Mouse (Mus musculus): ENCODE results near the gene Nup214. TPM values are rescaled to one million over a fixed set of nuclear protein-coding genes. Genes with fewer than 3 reads are reported as not detected.

Nup214 gene
- total and polyA plus RNA-seq, 3 experiments = 18.5 to 28.6 (median 27.5) TPM

DNA sequence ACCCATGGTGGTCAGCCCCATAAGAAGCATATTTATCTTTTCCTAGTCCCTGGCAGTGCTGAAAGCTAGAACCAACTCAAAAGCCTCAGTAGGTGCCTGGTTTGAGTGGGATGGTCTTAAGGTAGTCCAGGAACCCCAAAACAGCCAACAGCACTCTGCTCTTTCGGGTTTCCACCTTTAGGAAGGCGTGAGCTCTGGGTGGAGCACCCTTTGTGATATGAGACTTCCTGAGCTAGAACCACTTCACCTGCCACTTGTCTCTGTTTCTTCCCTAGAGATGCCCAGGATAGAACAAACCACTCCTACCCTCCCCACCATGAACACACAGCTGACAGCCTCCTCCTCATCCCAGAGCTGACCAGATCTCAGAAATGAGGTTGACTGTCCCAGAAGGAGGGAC, 83.1 kb downstream of the Nup214 start:
- intact Hi-C loops (cut with DNase I) = no loop called here
- Histone ChIP-seq H3K4me3 (no peak overlapping the region), H3K4me1 (ENCODE audit: control insufficient read depth, insufficient read depth, low read length) (peaks cover 3% of the 10 kb centered on the region; the same call in 1 of the 2 replicates), H3K27me3 (ENCODE audit: control insufficient read depth, insufficient read depth, low read length) (no peaks in the 10 kb centered on the region), H3K79me2 (replicated peaks; ENCODE audit: control insufficient read depth, insufficient read depth, low read length) (no peaks in the 10 kb centered on the region), H3K9ac (ENCODE audit: low read depth, low read length) (no peak overlapping the region), H3K27ac (no peak overlapping the region), H3K36me3 (ENCODE audit: control insufficient read depth, insufficient read depth, low read length) (no peaks in the 10 kb centered on the region)
- TF ChIP-seq EP300 (IDR thresholded peaks at IDR 0.05; ENCODE audit: insufficient read depth, low read depth, low read length) = no peak
- no peak for TF ChIP-seq POLR2A (IDR thresholded peaks at IDR 0.05; ENCODE audit: insufficient read depth, low read depth, low read length)
- TF ChIP-seq CTCF (IDR thresholded peaks at IDR 0.05) = no peak
- DNase-seq = no peak
- WGBS = 85% methylated on average over 2 of the region's 2 CpGs

DNA sequence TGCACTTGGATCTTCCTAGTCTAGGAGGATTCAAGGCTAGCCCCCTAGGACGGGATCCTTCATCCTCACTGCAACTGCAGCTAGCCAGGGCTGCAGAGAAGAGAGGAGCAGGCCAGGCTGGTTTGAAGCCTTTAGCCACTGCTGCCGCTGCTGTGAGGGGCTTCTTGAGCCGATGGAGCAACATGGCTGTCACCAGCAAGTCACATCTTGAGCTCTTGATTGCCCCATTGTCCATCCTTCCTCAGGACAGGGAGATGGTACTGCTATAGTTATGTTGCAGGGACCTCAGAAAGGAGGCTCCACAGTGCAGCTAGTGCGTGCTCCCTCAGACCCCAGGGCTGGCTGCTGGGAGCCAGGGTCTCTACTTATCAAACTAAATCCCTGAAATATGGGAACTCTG, 83.6 kb downstream of the Nup214 start:
- TF ChIP-seq POLR2A (IDR thresholded peaks at IDR 0.05; ENCODE audit: insufficient read depth, low read depth, low read length) (no peak), EP300 (IDR thresholded peaks at IDR 0.05; ENCODE audit: insufficient read depth, low read depth, low read length) (no peak), CTCF (IDR thresholded peaks at IDR 0.05) (no peak)
- H3K27ac ChIP-seq = no peak overlapping the region
- no peaks in the 10 kb centered on the region for H3K36me3 ChIP-seq (ENCODE audit: control insufficient read depth, insufficient read depth, low read length)
- H3K79me2 ChIP-seq (replicated peaks; ENCODE audit: control insufficient read depth, insufficient read depth, low read length) = no peaks in the 10 kb centered on the region
- H3K27me3 ChIP-seq (ENCODE audit: control insufficient read depth, insufficient read depth, low read length) = no peaks in the 10 kb centered on the region
- H3K4me1 ChIP-seq (ENCODE audit: control insufficient read depth, insufficient read depth, low read length) = peaks cover 3% of the 10 kb centered on the region; the same call in 1 of the 2 replicates
- H3K9ac ChIP-seq (ENCODE audit: low read depth, low read length) = no peak overlapping the region
- intact Hi-C loops (cut with DNase I) = no loop called here
- WGBS = 82% methylated on average over 4 of the region's 4 CpGs
- no peak for DNase-seq
- no peak overlapping the region for H3K4me3 ChIP-seq

DNA sequence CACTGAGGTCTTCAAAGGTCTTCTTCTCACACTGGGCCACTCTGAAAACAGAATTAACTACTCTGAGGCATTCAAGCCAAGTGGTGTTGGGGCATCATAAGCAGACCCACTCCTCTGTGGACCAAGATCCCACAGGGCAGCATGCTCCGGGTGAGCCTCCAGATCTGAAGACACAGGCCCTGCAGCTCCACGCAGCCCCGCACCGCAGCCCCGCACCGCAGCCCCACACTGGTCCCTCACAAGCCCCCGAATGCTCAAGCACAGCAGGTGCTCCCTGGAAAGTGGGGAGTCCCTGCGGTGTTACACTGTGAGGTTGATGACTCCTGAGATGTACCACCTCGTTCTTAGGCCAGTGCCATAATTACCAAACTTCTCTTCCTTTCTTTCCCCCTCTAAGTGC, 84.0 kb downstream of the Nup214 start:
- Histone ChIP-seq H3K79me2 (replicated peaks; ENCODE audit: control insufficient read depth, insufficient read depth, low read length) (no peaks in the 10 kb centered on the region), H3K4me1 (ENCODE audit: control insufficient read depth, insufficient read depth, low read length) (peaks cover 7% of the 10 kb centered on the region; the same call in 1 of the 2 replicates), H3K4me3 (no peak overlapping the region), H3K9ac (ENCODE audit: low read depth, low read length) (no peak overlapping the region), H3K27ac (no peak overlapping the region), H3K27me3 (ENCODE audit: control insufficient read depth, insufficient read depth, low read length) (no peaks in the 10 kb centered on the region), H3K36me3 (ENCODE audit: control insufficient read depth, insufficient read depth, low read length) (no peaks in the 10 kb centered on the region)
- TF ChIP-seq POLR2A (IDR thresholded peaks at IDR 0.05; ENCODE audit: insufficient read depth, low read depth, low read length) = no peak
- no peak for TF ChIP-seq EP300 (IDR thresholded peaks at IDR 0.05; ENCODE audit: insufficient read depth, low read depth, low read length)
- TF ChIP-seq CTCF (IDR thresholded peaks at IDR 0.05) = no peak
- DNase-seq = no peak
- intact Hi-C loops (cut with DNase I) = no loop called here
- WGBS = 88% methylated on average over 9 of the region's 9 CpGs

DNA sequence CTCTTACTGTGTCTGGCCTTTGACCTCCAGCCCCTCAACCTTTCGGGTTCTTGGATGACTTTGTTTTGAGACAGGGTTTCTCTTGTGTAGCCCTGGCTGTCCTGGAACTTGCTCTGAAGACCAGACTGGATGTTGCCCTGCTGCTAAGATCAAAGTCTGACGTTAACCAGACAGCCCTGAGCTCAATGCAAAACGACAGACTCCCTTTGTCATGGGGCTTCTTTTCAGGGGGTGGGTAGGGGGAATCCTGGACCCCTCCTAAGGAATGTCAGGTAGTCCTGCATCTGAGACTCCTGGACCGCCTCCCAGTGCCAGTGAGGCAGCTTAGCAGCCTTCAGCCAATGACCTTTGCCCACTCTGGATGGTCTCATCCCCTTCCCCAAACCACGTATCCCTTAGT, 84.5 kb downstream of the Nup214 start:
- intact Hi-C loops (cut with DNase I) = no loop called here
- no peak for DNase-seq
- Histone ChIP-seq H3K36me3 (ENCODE audit: control insufficient read depth, insufficient read depth, low read length) (no peaks in the 10 kb centered on the region), H3K79me2 (replicated peaks; ENCODE audit: control insufficient read depth, insufficient read depth, low read length) (no peaks in the 10 kb centered on the region), H3K4me3 (no peak overlapping the region), H3K27me3 (ENCODE audit: control insufficient read depth, insufficient read depth, low read length) (no peaks in the 10 kb centered on the region), H3K27ac (no peak overlapping the region), H3K9ac (ENCODE audit: low read depth, low read length) (no peak overlapping the region), H3K4me1 (ENCODE audit: control insufficient read depth, insufficient read depth, low read length) (peaks cover 8% of the 10 kb centered on the region; the same call in 1 of the 2 replicates)
- 64% methylated on average over 5 of the region's 5 CpGs for WGBS
- TF ChIP-seq EP300 (IDR thresholded peaks at IDR 0.05; ENCODE audit: insufficient read depth, low read depth, low read length) (no peak), POLR2A (IDR thresholded peaks at IDR 0.05; ENCODE audit: insufficient read depth, low read depth, low read length) (no peak), CTCF (IDR thresholded peaks at IDR 0.05) (no peak)

DNA sequence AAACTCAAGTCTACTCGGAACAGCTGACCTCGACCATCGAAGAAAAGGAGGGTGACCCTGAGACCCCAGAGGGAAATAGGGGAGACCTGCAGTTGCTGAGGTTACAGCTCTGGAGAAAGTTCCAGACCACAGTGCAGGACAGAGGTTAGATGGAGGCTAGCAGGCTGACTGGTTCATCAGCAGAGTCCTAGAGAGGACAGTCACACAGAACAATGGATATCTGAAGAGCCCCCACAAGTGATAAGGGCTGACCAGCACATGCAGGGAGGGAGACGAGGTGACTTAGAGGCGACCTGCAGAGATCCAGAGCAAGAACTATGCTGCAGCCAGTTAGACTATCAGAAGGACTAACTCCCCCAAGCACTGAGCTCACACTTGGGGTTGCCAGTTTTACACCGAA, 85.4 kb downstream of the Nup214 start:
- H3K79me2 ChIP-seq (replicated peaks; ENCODE audit: control insufficient read depth, insufficient read depth, low read length) = no peaks in the 10 kb centered on the region
- DNase-seq = no peak
- H3K9ac ChIP-seq (ENCODE audit: low read depth, low read length) = no peak overlapping the region
- no peaks in the 10 kb centered on the region for H3K36me3 ChIP-seq (ENCODE audit: control insufficient read depth, insufficient read depth, low read length)
- H3K27ac ChIP-seq = no peak overlapping the region
- H3K4me1 ChIP-seq (ENCODE audit: control insufficient read depth, insufficient read depth, low read length) = peaks cover 10% of the 10 kb centered on the region; the same call in 1 of the 2 replicates
- intact Hi-C loops (cut with DNase I) = no loop called here
- TF ChIP-seq POLR2A (IDR thresholded peaks at IDR 0.05; ENCODE audit: insufficient read depth, low read depth, low read length) = no peak
- no peak for TF ChIP-seq CTCF (IDR thresholded peaks at IDR 0.05)
- TF ChIP-seq EP300 (IDR thresholded peaks at IDR 0.05; ENCODE audit: insufficient read depth, low read depth, low read length) = no peak
- H3K4me3 ChIP-seq = no peak overlapping the region
- no peaks in the 10 kb centered on the region for H3K27me3 ChIP-seq (ENCODE audit: control insufficient read depth, insufficient read depth, low read length)
- WGBS = 53% methylated on average over 6 of the region's 6 CpGs

DNA sequence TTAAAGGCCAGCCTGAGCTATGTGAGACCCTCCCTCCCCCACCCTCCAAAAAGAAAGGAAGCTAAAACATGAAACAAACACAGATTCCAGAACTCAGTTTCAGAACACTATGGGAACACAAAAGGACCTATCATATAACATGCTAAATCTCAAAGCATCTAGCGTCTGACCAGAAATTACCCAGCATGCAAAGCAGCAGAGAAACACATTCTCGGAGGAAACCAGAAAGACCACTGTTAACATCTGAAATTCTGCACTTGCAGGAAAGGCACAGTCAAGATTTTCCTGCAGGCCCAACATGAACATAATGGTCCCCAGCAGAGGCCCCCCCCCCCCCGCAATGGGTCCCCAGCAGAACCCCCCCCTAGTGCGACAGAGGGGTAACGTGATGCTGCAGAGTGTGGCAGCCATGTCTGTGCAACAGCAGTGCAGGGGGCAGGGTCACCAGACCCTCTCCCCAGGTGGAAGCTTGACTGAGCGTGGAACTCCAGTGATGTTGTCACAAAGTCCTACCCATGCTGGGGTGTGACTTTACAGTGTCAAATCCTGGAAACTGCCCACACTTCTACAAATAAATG, 86.1 kb downstream of the Nup214 start:
- TF ChIP-seq POLR2A (IDR thresholded peaks at IDR 0.05; ENCODE audit: insufficient read depth, low read depth, low read length) (no peak), EP300 (IDR thresholded peaks at IDR 0.05; ENCODE audit: insufficient read depth, low read depth, low read length) (no peak), CTCF (IDR thresholded peaks at IDR 0.05) (no peak)
- DNase-seq = no peak
- WGBS = 75% methylated on average over 6 of the region's 6 CpGs
- no peak overlapping the region for H3K4me3 ChIP-seq
- H3K27ac ChIP-seq = no peak overlapping the region
- H3K27me3 ChIP-seq (ENCODE audit: control insufficient read depth, insufficient read depth, low read length) = no peaks in the 10 kb centered on the region
- no peaks in the 10 kb centered on the region for H3K36me3 ChIP-seq (ENCODE audit: control insufficient read depth, insufficient read depth, low read length)
- H3K79me2 ChIP-seq (replicated peaks; ENCODE audit: control insufficient read depth, insufficient read depth, low read length) = no peaks in the 10 kb centered on the region
- intact Hi-C loops (cut with DNase I) = no loop called here
- peaks cover 10% of the 10 kb centered on the region; the same call in 1 of the 2 replicates for H3K4me1 ChIP-seq (ENCODE audit: control insufficient read depth, insufficient read depth, low read length)
- no peak overlapping the region for H3K9ac ChIP-seq (ENCODE audit: low read depth, low read length)

Data from heart, adult 2 months (tissue).